Mouse (Mus musculus) layer of hippocampus, postnatal 10 days (tissue): ENCODE data around the gene Dtx3l. TPM values are rescaled to one million over a fixed set of nuclear protein-coding genes. Genes with fewer than 3 reads are reported as not detected.
"Not testable (repeated sequence)": the region's sequence is repeated elsewhere in the genome, so short reads cannot be mapped to it uniquely, and the experiment has no call there.

Experiments used
- DNase-seq, 2 experiments: peaks; one replicate each; pipeline ENCODE4 v3.0.0; 2021; ENCODE audit warnings: low spot score in 2 of 2
- total RNA-seq, 2 experiments: library from RNA; stranded (reverse); gene quantifications; 2 replicates each; pipeline ENCODE4 v1.2.3; 2021

The Dtx3l gene
- total RNA-seq, 2 experiments from 2014 or later, result 2.9 to 3.3 TPM

GRCm38 (mm10) chr16:35932179-35933055 lies 6.5 kb downstream of the Dtx3l start:
- no peak for DNase-seq

GRCm38 (mm10) chr16:35924341-35924740 lies 14.6 kb downstream of the Dtx3l start:
- no peak for DNase-seq

- DNase-seq, result no peak
Measured at GRCm38 (mm10) chr16:35923546-35924198, 15.3 kb downstream of the Dtx3l start.

- DNase-seq, result no peak
Measured at GRCm38 (mm10) chr16:35922301-35922895, 16.6 kb downstream of the Dtx3l start.

- no peak for DNase-seq
Measured at GRCm38 (mm10) chr16:35921676-35922235, 17.2 kb downstream of the Dtx3l start.

GRCm38 (mm10) chr16:35918721-35919543 lies 20.0 kb downstream of the Dtx3l start:
- DNase-seq, result no peak

GRCm38 (mm10) chr16:35914301-35914700 lies 24.6 kb downstream of the Dtx3l start:
- DNase-seq, result no peak

GRCm38 (mm10) chr16:35913526-35913925 lies 25.4 kb downstream of the Dtx3l start:
- DNase-seq, result no peak

GRCm38 (mm10) chr16:35911449-35911848 lies 27.5 kb downstream of the Dtx3l start:
- DNase-seq, result no peak

GRCm38 (mm10) chr16:35907432-35908201 lies 31.3 kb downstream of the Dtx3l start:
- DNase-seq, result no peak

GRCm38 (mm10) chr16:35906887-35907286 lies 32.1 kb downstream of the Dtx3l start:
- no peak for DNase-seq

- DNase-seq, result no peak
Measured at GRCm38 (mm10) chr16:35905819-35906485, 33.0 kb downstream of the Dtx3l start.

GRCm38 (mm10) chr16:35905355-35905754 lies 33.6 kb downstream of the Dtx3l start:
- DNase-seq, result no peak

- DNase-seq, result no peak
Measured at GRCm38 (mm10) chr16:35904121-35904736, 34.7 kb downstream of the Dtx3l start.

- no peak for DNase-seq
Measured at GRCm38 (mm10) chr16:35903014-35903640, 35.8 kb downstream of the Dtx3l start.

GRCm38 (mm10) chr16:35900541-35900940 lies 38.4 kb downstream of the Dtx3l start:
- no peak for DNase-seq

- no peak for DNase-seq
Measured at GRCm38 (mm10) chr16:35894997-35895396, 44.0 kb downstream of the Dtx3l start.

GRCm38 (mm10) chr16:35891603-35892002 lies 47.3 kb downstream of the Dtx3l start:
- DNase-seq, result not testable (repeated sequence)

- DNase-seq, result no peak
Measured at GRCm38 (mm10) chr16:35890645-35891044, 48.3 kb downstream of the Dtx3l start.
